Mouse (Mus musculus): ENCODE data around the gene Pde4b.

Pde4b gene

GRCm38 (mm10) chr4:102592541-102592940 lies 505.2 kb downstream of the Pde4b start:
- no peak for DNase-seq (ENCODE audit: extremely low spot score, low read depth, low spot score)

- no peak for DNase-seq (ENCODE audit: extremely low spot score, low read depth, low spot score)
Observed at GRCm38 (mm10) chr4:102593631-102594030, 506.3 kb downstream of the Pde4b start.

GRCm38 (mm10) chr4:102594506-102594905 lies 507.2 kb downstream of the Pde4b start:
- no peak for DNase-seq (ENCODE audit: extremely low spot score, low read depth, low spot score)

- DNase-seq (ENCODE audit: extremely low spot score, low read depth, low spot score) = no peak
Observed at GRCm38 (mm10) chr4:102603968-102604367, 516.6 kb downstream of the Pde4b start.

GRCm38 (mm10) chr4:102605231-102605630 lies 517.9 kb downstream of the Pde4b start:
- DNase-seq (ENCODE audit: extremely low spot score, low read depth, low spot score) = no peak

GRCm38 (mm10) chr4:102605722-102606341 lies 518.5 kb downstream of the Pde4b start:
- DNase-seq (ENCODE audit: extremely low spot score, low read depth, low spot score) = no peak

- DNase-seq (ENCODE audit: extremely low spot score, low read depth, low spot score) = no peak
Observed at GRCm38 (mm10) chr4:102606825-102607224, 519.5 kb downstream of the Pde4b start.

- DNase-seq (ENCODE audit: extremely low spot score, low read depth, low spot score) = no peak
Observed at GRCm38 (mm10) chr4:102607744-102608416, 520.5 kb downstream of the Pde4b start.

- no peak for DNase-seq (ENCODE audit: extremely low spot score, low read depth, low spot score)
Observed at GRCm38 (mm10) chr4:102612596-102612995, 525.3 kb downstream of the Pde4b start.

GRCm38 (mm10) chr4:102617774-102618173 lies 530.4 kb downstream of the Pde4b start:
- no peak for DNase-seq (ENCODE audit: extremely low spot score, low read depth, low spot score)

- DNase-seq (ENCODE audit: extremely low spot score, low read depth, low spot score) = no peak
Observed at GRCm38 (mm10) chr4:102618609-102619008, 531.3 kb downstream of the Pde4b start.

GRCm38 (mm10) chr4:102620179-102620910 lies 533.0 kb downstream of the Pde4b start:
- DNase-seq (ENCODE audit: extremely low spot score, low read depth, low spot score) = no peak

- no peak for DNase-seq (ENCODE audit: extremely low spot score, low read depth, low spot score)
Observed at GRCm38 (mm10) chr4:102621120-102621519, 533.8 kb downstream of the Pde4b start.

- DNase-seq (ENCODE audit: extremely low spot score, low read depth, low spot score) = no peak
Observed at GRCm38 (mm10) chr4:102622977-102623376, 535.6 kb downstream of the Pde4b start.

- no peak for DNase-seq (ENCODE audit: extremely low spot score, low read depth, low spot score)
Observed at GRCm38 (mm10) chr4:102623789-102624611, 536.7 kb downstream of the Pde4b start.

GRCm38 (mm10) chr4:102624937-102625336 lies 537.6 kb downstream of the Pde4b start:
- no peak for DNase-seq (ENCODE audit: extremely low spot score, low read depth, low spot score)

- no peak for DNase-seq (ENCODE audit: extremely low spot score, low read depth, low spot score)
Observed at GRCm38 (mm10) chr4:102627799-102628198, 540.5 kb downstream of the Pde4b start.

- no peak for DNase-seq (ENCODE audit: extremely low spot score, low read depth, low spot score)
Observed at GRCm38 (mm10) chr4:102629621-102630020, 542.3 kb downstream of the Pde4b start.

- DNase-seq (ENCODE audit: extremely low spot score, low read depth, low spot score) = no peak
Observed at GRCm38 (mm10) chr4:102630261-102630660, 542.9 kb downstream of the Pde4b start.

GRCm38 (mm10) chr4:102631624-102632023 lies 544.3 kb downstream of the Pde4b start:
- no peak for DNase-seq (ENCODE audit: extremely low spot score, low read depth, low spot score)

- DNase-seq (ENCODE audit: extremely low spot score, low read depth, low spot score) = no peak
Observed at GRCm38 (mm10) chr4:102633241-102633640, 545.9 kb downstream of the Pde4b start.
